Mouse (Mus musculus) forebrain, postnatal 0 days (tissue): Measurements from ENCODE around the gene Plpp2. TPM values are rescaled to one million over a fixed set of nuclear protein-coding genes. Genes with fewer than 3 reads are reported as not detected.

ENCODE experiments used
- ATAC-seq: fragments of 200-750 bp; cut with Nextera tagmentation; 2 replicates; pipeline ENCODE4 v1.8.0; 2017; ENCODE audit warnings: mild to moderate bottlenecking, moderate library complexity
- DNase-seq: peaks from one replicate; pipeline ENCODE4 v3.0.0-alpha.2; 2015
- H3K27ac ChIP-seq: fragments of 300-500 bp; sonication (generic); 2 replicates; pipeline ENCODE4 v1.5.1; 2014; ENCODE audit warnings: low read depth, mild to moderate bottlenecking, antibody characterized with exemption, low read length, moderate library complexity, mixed read lengths
- H3K27me3 ChIP-seq: fragments of 300-500 bp; sonication (generic); 2 replicates; pipeline ENCODE4 v1.6.1; 2014; ENCODE audit warnings: mild to moderate bottlenecking, low read length, mixed read lengths; ENCODE audit not compliant: insufficient read depth
- H3K36me3 ChIP-seq: fragments of 300-500 bp; sonication (generic); 2 replicates; pipeline ENCODE4 v1.6.1; 2014; ENCODE audit warnings: mild to moderate bottlenecking, moderate library complexity; ENCODE audit not compliant: insufficient read depth
- H3K4me1 ChIP-seq: fragments of 300-500 bp; sonication (generic); 2 replicates; pipeline ENCODE4 v1.6.1; 2014; ENCODE audit warnings: antibody characterized with exemption; ENCODE audit not compliant: insufficient read depth
- H3K4me2 ChIP-seq: fragments of 300-500 bp; sonication (generic); 2 replicates; pipeline ENCODE4 v1.6.1; 2014; ENCODE audit warnings: low read depth, mild to moderate bottlenecking, moderate library complexity
- H3K4me3 ChIP-seq: fragments of 300-500 bp; sonication (generic); 2 replicates; pipeline ENCODE4 v1.5.1; 2014; ENCODE audit warnings: low read depth, low read length, mixed read lengths
- H3K9ac ChIP-seq: fragments of 300-500 bp; sonication (generic); 2 replicates; pipeline ENCODE4 v1.6.1; 2014; ENCODE audit warnings: mild to moderate bottlenecking
- H3K9me3 ChIP-seq: fragments of 300-500 bp; sonication (generic); 2 replicates; pipeline ENCODE4 v1.6.1; 2016; ENCODE audit warnings: low read length
- CTCF ChIP-seq: sonication (generic); IDR thresholded peaks from 2 replicates; pipeline ENCODE4 v1.5.1; 2016; ENCODE audit warnings: antibody characterized with exemption, control low read depth, low read depth
- WGBS: fragments of 180-500 bp; shearing (Covaris S2); extraction: QIAGEN DNeasy Blood & Tissue Kit; methylation state at CpG from one replicate; pipeline ENCODE4 v1.1.7; 2014; 5-methylcytosine and 5-hydroxymethylcytosine counted together
- polyA plus RNA-seq: library from polyadenylated mRNA; unstranded; fragments of >200 nt; fragmentation: Nextera tagmentation; extraction: Ambion mirVana; gene quantifications from 2 replicates; pipeline ENCODE4 v1.2.1, GENCODE M21; 2015
- total RNA-seq: library from RNA; depleted of rRNA; stranded (reverse); fragments of >200 nt; gene quantifications from 2 replicates; pipeline ENCODE4 v1.2.3, GENCODE M21; 2014; rRNA removed

Plpp2 gene
- total RNA-seq = 18.5 and 24.1 TPM in 2 replicates
- 11.0 and 13.1 TPM in 2 replicates for polyA plus RNA-seq

GRCm38 (mm10) chr10:79533126-79533911 is at the start of gene Plpp2:
Gene Plpp2, minus strand, starts transcription at chr10:79533796.
- Histone ChIP-seq H3K27me3 (no peaks in the 10 kb centered on the region), H3K9me3 (no peaks in the 10 kb centered on the region), H3K4me3 (peak within 1 kb of the TSS; percentile 49), H3K4me1 (peaks cover 6% of the 10 kb centered on the region; the same call in 1 of the 2 replicates), H3K36me3 (no peaks in the 10 kb centered on the region), H3K9ac (peak within 1 kb of the TSS; percentile 54), H3K4me2 (peak within 1 kb of the TSS; percentile 85), H3K27ac (no peak within 1 kb of the TSS)
- TF ChIP-seq CTCF = peak; percentile 64
- peak; percentile 56 for DNase-seq
- under 1% methylated on average over 52 of the region's 52 CpGs for WGBS
- peak; percentile 65 for ATAC-seq

DNA sequence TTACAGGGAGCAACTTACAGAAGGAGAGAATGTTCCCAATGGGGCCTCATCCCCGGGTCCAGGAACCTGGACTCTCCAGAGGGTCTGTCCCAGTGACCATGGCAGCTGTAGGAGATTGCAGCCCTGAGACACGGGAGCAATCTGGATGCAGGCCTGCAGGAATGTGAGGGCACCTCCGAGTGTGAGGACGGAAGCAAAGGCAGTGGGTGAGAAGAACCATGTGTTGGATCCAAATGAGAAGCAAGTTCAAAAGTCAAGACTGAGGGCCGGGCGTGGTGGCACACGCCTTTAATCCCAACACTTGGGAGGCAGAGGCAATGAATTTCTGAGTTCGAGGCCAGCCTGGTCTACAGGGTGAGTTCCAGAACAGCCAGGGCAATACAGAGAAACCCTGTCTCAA is 47.9 kb upstream of the Plpp2 start:
- Histone ChIP-seq H3K27me3 (no peaks in the 10 kb centered on the region), H3K9ac (no peak overlapping the region), H3K4me3 (no peak overlapping the region), H3K4me2 (no peak overlapping the region), H3K4me1 (no peaks in the 10 kb centered on the region), H3K36me3 (no peaks in the 10 kb centered on the region), H3K9me3 (no peaks in the 10 kb centered on the region), H3K27ac (no peak overlapping the region)
- DNase-seq (no peak), ATAC-seq (no peak)
- no peak for TF ChIP-seq CTCF
- 92% methylated on average over 8 of the region's 8 CpGs for WGBS

GRCm38 (mm10) chr10:79580811-79581210 is 47.2 kb upstream of the Plpp2 start:
- DNase-seq (peak; percentile 62), ATAC-seq (peak; percentile 32)
- Histone ChIP-seq H3K27ac (no peak overlapping the region), H3K9ac (no peak overlapping the region), H3K36me3 (no peaks in the 10 kb centered on the region), H3K27me3 (no peaks in the 10 kb centered on the region), H3K4me2 (no peak overlapping the region), H3K4me3 (no peak overlapping the region), H3K9me3 (no peaks in the 10 kb centered on the region), H3K4me1 (no peaks in the 10 kb centered on the region)
- TF ChIP-seq CTCF = peak; percentile 69
- 35% methylated on average over 6 of the region's 6 CpGs for WGBS

DNA sequence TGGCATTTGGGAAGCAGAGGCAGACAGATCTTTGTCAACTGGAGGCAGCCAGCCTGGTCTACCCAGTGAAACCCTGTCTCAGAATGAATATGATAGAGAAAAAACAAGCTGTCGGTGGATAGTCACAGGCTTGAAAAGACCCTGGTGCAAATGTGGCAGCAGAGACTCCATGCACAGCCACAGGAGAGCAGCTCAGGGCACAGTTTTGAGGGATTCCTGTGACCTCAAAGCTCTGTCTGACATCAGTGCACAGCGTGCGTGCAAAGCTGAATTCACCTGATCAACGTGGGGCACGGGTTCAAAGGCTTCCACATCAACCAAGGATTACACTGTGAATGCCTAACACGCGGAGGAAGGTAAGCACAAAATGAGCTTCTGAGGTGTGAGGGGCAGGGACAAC is 46.8 kb upstream of the Plpp2 start:
- 69% methylated on average over 7 of the region's 7 CpGs for WGBS
- Histone ChIP-seq H3K4me2 (no peak overlapping the region), H3K27me3 (no peaks in the 10 kb centered on the region), H3K9me3 (no peaks in the 10 kb centered on the region), H3K9ac (no peak overlapping the region), H3K27ac (no peak overlapping the region), H3K36me3 (no peaks in the 10 kb centered on the region), H3K4me3 (no peak overlapping the region), H3K4me1 (no peaks in the 10 kb centered on the region)
- DNase-seq = no peak
- ATAC-seq = no peak
- TF ChIP-seq CTCF = no peak

GRCm38 (mm10) chr10:79579781-79580180 is 46.2 kb upstream of the Plpp2 start:
- no peak overlapping the region for H3K27ac ChIP-seq
- H3K27me3 ChIP-seq = no peaks in the 10 kb centered on the region
- DNase-seq (no peak), ATAC-seq (no peak)
- no peak overlapping the region for H3K4me2 ChIP-seq
- H3K9me3 ChIP-seq = no peaks in the 10 kb centered on the region
- H3K36me3 ChIP-seq = no peaks in the 10 kb centered on the region
- 71% methylated on average over 12 of the region's 12 CpGs for WGBS
- TF ChIP-seq CTCF = no peak
- no peak overlapping the region for H3K4me3 ChIP-seq
- H3K4me1 ChIP-seq = no peaks in the 10 kb centered on the region
- H3K9ac ChIP-seq = no peak overlapping the region

GRCm38 (mm10) chr10:79578891-79579290 is 45.3 kb upstream of the Plpp2 start:
- no peak for TF ChIP-seq CTCF
- no peak overlapping the region for H3K4me2 ChIP-seq
- H3K9me3 ChIP-seq = no peaks in the 10 kb centered on the region
- H3K4me3 ChIP-seq = no peak overlapping the region
- ATAC-seq (no peak), DNase-seq (no peak)
- no peak overlapping the region for H3K27ac ChIP-seq
- no peaks in the 10 kb centered on the region for H3K36me3 ChIP-seq
- no peaks in the 10 kb centered on the region for H3K27me3 ChIP-seq
- 84% methylated on average over 7 of the region's 7 CpGs for WGBS
- H3K4me1 ChIP-seq = no peaks in the 10 kb centered on the region
- no peak overlapping the region for H3K9ac ChIP-seq

DNA sequence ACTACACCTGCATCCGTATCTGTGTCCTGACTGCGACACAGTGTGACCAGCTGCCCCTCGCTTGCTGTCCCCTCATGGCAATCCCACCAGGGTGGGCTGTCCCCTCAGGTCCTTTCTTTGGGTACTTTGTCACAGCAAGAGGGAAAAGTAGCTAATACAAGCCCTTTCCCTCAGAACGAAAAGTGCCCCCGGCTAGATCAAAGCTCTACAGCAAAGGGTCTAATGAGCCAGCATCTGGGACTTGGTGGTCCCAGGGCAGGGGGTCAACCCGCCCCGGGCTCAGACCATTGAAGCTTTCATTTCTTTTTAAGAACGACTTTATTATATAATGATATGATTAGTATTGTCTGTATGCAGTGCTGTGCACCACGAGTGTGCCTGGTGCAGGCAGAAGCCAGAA is 44.7 kb upstream of the Plpp2 start:
- 40% methylated on average over 9 of the region's 9 CpGs for WGBS
- DNase-seq = no peak
- no peak overlapping the region for H3K4me3 ChIP-seq
- no peak for ATAC-seq
- H3K9ac ChIP-seq = no peak overlapping the region
- H3K27me3 ChIP-seq = no peaks in the 10 kb centered on the region
- no peak overlapping the region for H3K4me2 ChIP-seq
- no peaks in the 10 kb centered on the region for H3K9me3 ChIP-seq
- H3K27ac ChIP-seq = no peak overlapping the region
- H3K36me3 ChIP-seq = no peaks in the 10 kb centered on the region
- no peak for TF ChIP-seq CTCF
- H3K4me1 ChIP-seq = no peaks in the 10 kb centered on the region
